Mouse (Mus musculus): Measurements from ENCODE around the gene Zfp574. TPM values are rescaled to one million over a fixed set of nuclear protein-coding genes. Genes with fewer than 3 reads are reported as not detected.

Gene Zfp574
- polyA plus RNA-seq, 1 experiment from 2014 or later: 20.1 TPM

- Histone ChIP-seq H3K9ac (replicated peaks; ENCODE audit: low read depth) (no peak overlapping the region), H3K9me3 (ENCODE audit: low read length) (no peaks in the 10 kb centered on the region), H3K36me3 (ENCODE audit: insufficient read depth, low read length) (no peaks in the 10 kb centered on the region), H3K27me3 (replicated peaks; ENCODE audit: insufficient read depth, low read length) (0 out of 2 replicates have a peak, but pooled peaks cover 3% of the 10 kb centered on the region), H3K4me2 (replicated peaks; ENCODE audit: low read depth, low read length) (no peak overlapping the region), H3K4me1 (ENCODE audit: insufficient read depth, low read depth, low read length) (no peaks in the 10 kb centered on the region), H3K27ac (ENCODE audit: low read length) (no peak overlapping the region), H3K4me3 (ENCODE audit: low read depth, low read length) (no peak overlapping the region)
- WGBS: 36% methylated on average over 4 of the region's 4 CpGs
- DNase-seq (ENCODE audit: low spot score) (peak; percentile 69), ATAC-seq (peak; percentile 71)
- TF ChIP-seq EP300 (IDR thresholded peaks at IDR 0.05) (no peak), CTCF (IDR thresholded peaks at IDR 0.05) (peak; percentile 48)
These were observed 27.2 kb downstream of the Zfp574 start for GRCm38 (mm10) chr7:25099581-25099980.

- Histone ChIP-seq H3K36me3 (ENCODE audit: insufficient read depth, low read length) (no peaks in the 10 kb centered on the region), H3K27ac (ENCODE audit: low read length) (no peak overlapping the region), H3K27me3 (replicated peaks; ENCODE audit: insufficient read depth, low read length) (0 out of 2 replicates have a peak, but pooled peaks cover 3% of the 10 kb centered on the region), H3K4me2 (replicated peaks; ENCODE audit: low read depth, low read length) (no peak overlapping the region), H3K4me1 (ENCODE audit: insufficient read depth, low read depth, low read length) (no peaks in the 10 kb centered on the region), H3K9me3 (ENCODE audit: low read length) (no peaks in the 10 kb centered on the region), H3K9ac (replicated peaks; ENCODE audit: low read depth) (no peak overlapping the region), H3K4me3 (ENCODE audit: low read depth, low read length) (no peak overlapping the region)
- 14% methylated on average over 17 of the region's 17 CpGs for WGBS
- no peak for ATAC-seq
- no peak for TF ChIP-seq EP300 (IDR thresholded peaks at IDR 0.05)
- TF ChIP-seq CTCF (IDR thresholded peaks at IDR 0.05): peak; percentile 91
- peak; percentile 73 for DNase-seq (ENCODE audit: low spot score)
These were observed 33.2 kb downstream of the Zfp574 start for GRCm38 (mm10) chr7:25105411-25106160.

- DNase-seq (ENCODE audit: low spot score) (peak; percentile 30), ATAC-seq (0 out of 2 replicates have a peak, but pooled peaks have one; percentile 14)
- H3K4me2 ChIP-seq (replicated peaks; ENCODE audit: low read depth, low read length): no peak overlapping the region
- no peaks in the 10 kb centered on the region for H3K36me3 ChIP-seq (ENCODE audit: insufficient read depth, low read length)
- H3K9me3 ChIP-seq (ENCODE audit: low read length): no peaks in the 10 kb centered on the region
- H3K9ac ChIP-seq (replicated peaks; ENCODE audit: low read depth): no peak overlapping the region
- no peaks in the 10 kb centered on the region for H3K4me1 ChIP-seq (ENCODE audit: insufficient read depth, low read depth, low read length)
- H3K4me3 ChIP-seq (ENCODE audit: low read depth, low read length): no peak overlapping the region
- 0 out of 2 replicates have a peak, but pooled peaks cover 3% of the 10 kb centered on the region for H3K27me3 ChIP-seq (replicated peaks; ENCODE audit: insufficient read depth, low read length)
- 40% methylated on average over 15 of the region's 17 CpGs for WGBS
- H3K27ac ChIP-seq (ENCODE audit: low read length): no peak overlapping the region
- TF ChIP-seq CTCF (IDR thresholded peaks at IDR 0.05) (no peak), EP300 (IDR thresholded peaks at IDR 0.05) (no peak)
These were observed 34.6 kb downstream of the Zfp574 start for GRCm38 (mm10) chr7:25106790-25107502.

GRCm38 (mm10) chr7:25109355-25109754 lies 37.0 kb downstream of the Zfp574 start:
- H3K4me1 ChIP-seq (ENCODE audit: insufficient read depth, low read depth, low read length): no peaks in the 10 kb centered on the region
- H3K36me3 ChIP-seq (ENCODE audit: insufficient read depth, low read length): no peaks in the 10 kb centered on the region
- no peak overlapping the region for H3K4me2 ChIP-seq (replicated peaks; ENCODE audit: low read depth, low read length)
- no peak for TF ChIP-seq CTCF (IDR thresholded peaks at IDR 0.05)
- no peak for TF ChIP-seq EP300 (IDR thresholded peaks at IDR 0.05)
- H3K27me3 ChIP-seq (replicated peaks; ENCODE audit: insufficient read depth, low read length): 0 out of 2 replicates have a peak, but pooled peaks cover 2% of the 10 kb centered on the region
- H3K27ac ChIP-seq (ENCODE audit: low read length): no peak overlapping the region
- ATAC-seq (no peak), DNase-seq (ENCODE audit: low spot score) (no peak)
- H3K9ac ChIP-seq (replicated peaks; ENCODE audit: low read depth): no peak overlapping the region
- WGBS: 71% methylated on average over 12 of the region's 12 CpGs
- no peak overlapping the region for H3K4me3 ChIP-seq (ENCODE audit: low read depth, low read length)
- H3K9me3 ChIP-seq (ENCODE audit: low read length): no peaks in the 10 kb centered on the region

GRCm38 (mm10) chr7:25110336-25110735 lies 38.0 kb downstream of the Zfp574 start:
- DNase-seq (ENCODE audit: low spot score) (no peak), ATAC-seq (no peak)
- H3K9ac ChIP-seq (replicated peaks; ENCODE audit: low read depth): no peak overlapping the region
- H3K4me3 ChIP-seq (ENCODE audit: low read depth, low read length): no peak overlapping the region
- no peaks in the 10 kb centered on the region for H3K27me3 ChIP-seq (replicated peaks; ENCODE audit: insufficient read depth, low read length)
- H3K4me1 ChIP-seq (ENCODE audit: insufficient read depth, low read depth, low read length): no peaks in the 10 kb centered on the region
- TF ChIP-seq CTCF (IDR thresholded peaks at IDR 0.05) (no peak), EP300 (IDR thresholded peaks at IDR 0.05) (no peak)
- no peaks in the 10 kb centered on the region for H3K9me3 ChIP-seq (ENCODE audit: low read length)
- WGBS: 76% methylated on average over 9 of the region's 9 CpGs
- H3K27ac ChIP-seq (ENCODE audit: low read length): no peak overlapping the region
- no peaks in the 10 kb centered on the region for H3K36me3 ChIP-seq (ENCODE audit: insufficient read depth, low read length)
- H3K4me2 ChIP-seq (replicated peaks; ENCODE audit: low read depth, low read length): no peak overlapping the region

GRCm38 (mm10) chr7:25112178-25112955 lies 40.0 kb downstream of the Zfp574 start:
- ATAC-seq (no peak), DNase-seq (ENCODE audit: low spot score) (no peak)
- TF ChIP-seq CTCF (IDR thresholded peaks at IDR 0.05): no peak
- no peak for TF ChIP-seq EP300 (IDR thresholded peaks at IDR 0.05)
- no peaks in the 10 kb centered on the region for H3K9me3 ChIP-seq (ENCODE audit: low read length)
- no peaks in the 10 kb centered on the region for H3K36me3 ChIP-seq (ENCODE audit: insufficient read depth, low read length)
- H3K27me3 ChIP-seq (replicated peaks; ENCODE audit: insufficient read depth, low read length): no peaks in the 10 kb centered on the region
- H3K27ac ChIP-seq (ENCODE audit: low read length): no peak overlapping the region
- no peak overlapping the region for H3K4me3 ChIP-seq (ENCODE audit: low read depth, low read length)
- no peak overlapping the region for H3K9ac ChIP-seq (replicated peaks; ENCODE audit: low read depth)
- no peaks in the 10 kb centered on the region for H3K4me1 ChIP-seq (ENCODE audit: insufficient read depth, low read depth, low read length)
- WGBS: 78% methylated on average over 17 of the region's 17 CpGs
- H3K4me2 ChIP-seq (replicated peaks; ENCODE audit: low read depth, low read length): no peak overlapping the region
